Mouse (Mus musculus) gastrocnemius, adult 2 months (tissue): ENCODE results near the gene Elmod3. TPM values are rescaled to one million over a fixed set of nuclear protein-coding genes. Genes with fewer than 3 reads are reported as not detected.

Experiments used
- DNase-seq: peaks from one replicate; pipeline ENCODE4 v3.0.0; 2022
- H3K27ac ChIP-seq: fragments of 200-600 bp; 2 replicates; pipeline ENCODE4 v1.8.1; 2022; ENCODE audit warnings: mild to moderate bottlenecking
- H3K4me3 ChIP-seq: fragments of 200-600 bp; 2 replicates; pipeline ENCODE4 v1.8.1; 2022; ENCODE audit warnings: mild to moderate bottlenecking, moderate library complexity
- CTCF ChIP-seq: fragments of 200-600 bp; IDR thresholded peaks from 2 replicates; pipeline ENCODE4 v1.8.1; 2022; ENCODE audit warnings: antibody characterized with exemption, mild to moderate bottlenecking, moderate library complexity
- intact Hi-C: fragments of 180-260 bp; cut with DNase I; formaldehyde crosslinking; loops from one replicate; pipeline ENCODE4 v1.15.1; 2025
- long read RNA-seq, 2 experiments: library from polyadenylated mRNA; stranded (forward); transcript quantifications; one replicate each; pipeline ENCODE4 v2.0.0; 2021
- total RNA-seq, 2 experiments: library from RNA; stranded (reverse); gene quantifications; 2 replicates each; pipeline ENCODE4 v1.2.3; 2021

Elmod3 gene
- total RNA-seq, result 1 to 10 TPM; 7.7 to 9.8 TPM
- long read RNA-seq, experiment 1, transcript Elmod3-201 (12 exons, 2,122 nt), result major isoform, 9 of 19 reads
- long read RNA-seq, experiment 1, partial matches to known transcripts, result 3 of 19 reads
- long read RNA-seq, experiment 1, other reads (novel, unspliced or antisense), result 3 of 19 reads
- long read RNA-seq, experiment 2, transcript Elmod3-202 (13 exons, 2,164 nt), result minor isoform, 6 of 19 reads
- long read RNA-seq, experiment 2, transcript Elmod3-201 (12 exons, 2,122 nt), result major isoform, 7 of 19 reads
- long read RNA-seq, experiment 2, partial matches to known transcripts, result 2 of 19 reads
- long read RNA-seq, experiment 2, other reads (novel, unspliced or antisense), result 4 of 19 reads

DNA sequence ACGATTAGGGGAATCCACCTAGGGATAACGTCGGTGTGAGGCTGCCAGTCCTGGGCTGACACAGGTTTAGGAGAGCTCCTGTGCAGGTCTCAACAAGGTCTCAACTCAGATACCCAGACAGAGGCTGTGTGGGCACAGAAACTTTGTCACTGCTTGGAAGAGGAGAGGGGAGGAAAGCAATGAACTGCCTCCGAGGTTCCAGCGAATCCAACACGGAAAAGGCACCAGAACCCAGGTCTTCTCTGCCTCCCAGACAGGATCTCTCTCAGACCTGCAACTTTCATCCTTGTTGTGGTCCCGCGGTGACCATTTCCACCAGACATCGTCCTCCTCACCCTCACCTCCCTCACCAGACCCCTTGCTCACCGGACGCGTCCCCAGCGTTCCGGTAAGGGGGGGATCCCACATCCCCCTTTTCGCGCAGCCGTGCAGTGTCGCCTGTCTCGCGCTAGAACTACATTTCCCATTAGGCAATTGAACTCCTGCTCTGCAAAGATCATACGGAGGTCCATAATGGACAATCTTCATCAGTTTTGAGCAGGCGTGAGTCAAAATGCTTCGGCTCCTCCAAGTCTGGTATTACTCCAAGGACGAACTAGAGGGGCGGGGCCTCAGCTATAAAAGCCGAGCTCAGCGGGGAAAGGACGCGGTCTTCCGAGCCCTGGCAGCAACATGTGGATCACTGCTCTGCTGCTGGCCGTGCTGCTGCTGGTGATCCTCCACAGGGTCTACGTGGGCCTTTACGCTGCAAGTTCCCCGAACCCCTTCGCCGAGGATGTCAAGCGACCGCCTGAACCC lies at the start of gene Elmod3, which contains the start of gene Retsat:
Elmod3 (minus strand) TSS at position 458 of the 798 bp plus-strand sequence.
Retsat (plus strand) TSS at position 520 of the 798 bp plus-strand sequence.
- Histone ChIP-seq H3K4me3 (peak within 1 kb of the TSS; percentile 75), H3K27ac (peak within 1 kb of the TSS; percentile 91)
- peak; percentile 95 for DNase-seq
- TF ChIP-seq CTCF, result no peak
- intact Hi-C loops, result no loop called here

DNA sequence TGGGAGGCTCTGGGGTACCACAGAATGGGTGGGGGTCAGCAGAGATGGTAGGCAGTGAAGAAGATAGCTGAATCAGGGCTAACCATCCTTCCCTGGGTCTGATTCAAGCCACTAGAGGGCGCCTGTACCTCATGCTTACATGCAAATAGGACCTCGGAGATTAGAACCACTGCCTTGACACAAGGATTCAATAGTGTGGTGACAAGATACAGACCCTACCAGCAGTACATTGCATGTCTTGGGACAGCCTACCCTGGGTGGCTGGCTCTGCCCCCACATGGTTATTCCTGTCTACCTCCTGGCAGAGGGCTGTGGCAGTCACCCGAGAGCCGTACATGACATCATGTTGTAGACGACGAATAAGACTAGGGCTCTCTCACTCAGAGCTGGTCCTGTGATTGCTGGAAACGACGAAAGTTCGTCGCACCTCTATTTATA lies 49.2 kb upstream of the Elmod3 start:
- TF ChIP-seq CTCF, result peak; percentile 86
- H3K4me3 ChIP-seq, result peak overlapping the region; percentile 43
- peak; percentile 78 for DNase-seq
- H3K27ac ChIP-seq, result peak overlapping the region; percentile 82
- intact Hi-C loops, result no loop called here

DNA sequence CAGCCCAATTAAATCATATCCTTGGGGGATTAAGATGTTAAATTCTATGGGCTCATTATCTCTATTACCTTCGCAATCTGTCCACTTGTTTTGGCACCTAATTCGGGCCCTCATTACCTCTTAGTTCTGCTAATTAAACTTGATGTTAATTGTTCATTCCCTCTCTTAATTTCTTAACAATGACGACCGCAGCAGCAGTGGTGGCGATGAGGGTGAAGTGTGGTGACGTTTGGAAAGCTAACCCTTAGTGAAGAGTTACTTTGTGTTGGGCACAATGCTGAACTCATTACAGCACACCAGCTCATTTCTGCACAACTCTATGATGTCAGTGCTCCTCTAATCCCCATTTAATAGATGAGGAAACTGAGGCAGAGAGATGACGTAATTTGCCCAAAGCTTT lies 47.2 kb upstream of the Elmod3 start:
- H3K4me3 ChIP-seq, result no peak overlapping the region
- no peak for DNase-seq
- peak overlapping the region; percentile 62 for H3K27ac ChIP-seq
- TF ChIP-seq CTCF, result no peak
- intact Hi-C loops, result no loop called here

DNA sequence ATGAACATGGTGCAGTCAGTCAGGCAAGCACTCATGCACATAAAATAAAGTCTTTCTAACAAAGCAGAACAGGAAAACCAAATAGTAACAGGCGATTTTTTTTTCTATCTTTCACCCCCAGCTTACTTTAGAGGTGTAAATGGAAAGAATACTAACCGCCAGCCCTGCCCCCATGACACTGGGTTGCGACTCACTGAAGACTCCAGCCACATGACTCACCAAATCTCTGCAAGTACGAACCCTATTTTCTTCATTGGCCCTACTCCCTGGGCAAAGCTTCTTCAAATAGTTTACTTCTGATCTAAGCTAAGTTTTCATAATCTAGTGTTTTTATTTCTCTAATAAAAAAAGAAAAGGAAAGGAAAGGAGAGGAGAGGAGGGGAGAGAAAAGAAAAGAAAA lies 46.4 kb upstream of the Elmod3 start:
- intact Hi-C loops, result no loop called here
- no peak for TF ChIP-seq CTCF
- no peak for DNase-seq
- H3K27ac ChIP-seq, result peak overlapping the region; percentile 31; the same call in 1 of the 2 replicates
- no peak overlapping the region for H3K4me3 ChIP-seq

DNA sequence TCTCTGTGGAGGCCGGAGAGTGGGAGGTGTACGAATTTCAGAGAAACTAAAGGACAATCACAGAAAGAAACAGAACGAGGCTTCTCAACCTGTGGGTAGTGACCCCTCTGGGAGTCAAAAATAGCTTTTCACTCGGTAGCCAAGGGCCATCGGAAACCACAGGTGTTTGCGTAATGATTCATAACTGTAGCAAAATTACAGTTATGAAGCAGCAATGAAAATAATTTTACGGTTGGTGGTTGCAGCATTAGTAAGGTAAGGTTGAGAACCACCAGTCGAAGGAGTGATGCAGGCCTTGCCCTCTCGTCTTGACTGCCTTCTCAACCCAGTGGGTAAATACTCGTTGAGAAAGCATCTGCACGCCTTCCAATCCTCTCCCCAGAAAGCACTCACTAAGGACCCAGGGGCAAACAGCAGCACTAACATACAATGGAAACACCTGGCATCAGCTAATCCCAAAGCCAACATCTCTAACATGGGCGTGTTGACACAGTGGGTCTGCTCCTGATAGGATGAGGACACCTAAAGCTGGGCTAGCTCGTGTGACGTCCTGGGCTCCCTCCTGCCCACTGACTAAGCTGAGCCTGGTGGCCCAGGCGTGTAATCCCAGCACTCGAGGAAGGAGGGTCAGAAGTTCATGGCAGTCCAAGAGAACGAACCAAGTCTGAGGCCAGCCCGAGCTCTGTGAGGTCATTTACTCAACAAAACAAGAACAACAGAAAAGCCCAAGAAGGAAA lies 43.2 kb upstream of the Elmod3 start:
- no peak for TF ChIP-seq CTCF
- H3K27ac ChIP-seq, result peak overlapping the region; percentile 9
- H3K4me3 ChIP-seq, result no peak overlapping the region
- no peak for DNase-seq
- intact Hi-C loops, result no loop called here

DNA sequence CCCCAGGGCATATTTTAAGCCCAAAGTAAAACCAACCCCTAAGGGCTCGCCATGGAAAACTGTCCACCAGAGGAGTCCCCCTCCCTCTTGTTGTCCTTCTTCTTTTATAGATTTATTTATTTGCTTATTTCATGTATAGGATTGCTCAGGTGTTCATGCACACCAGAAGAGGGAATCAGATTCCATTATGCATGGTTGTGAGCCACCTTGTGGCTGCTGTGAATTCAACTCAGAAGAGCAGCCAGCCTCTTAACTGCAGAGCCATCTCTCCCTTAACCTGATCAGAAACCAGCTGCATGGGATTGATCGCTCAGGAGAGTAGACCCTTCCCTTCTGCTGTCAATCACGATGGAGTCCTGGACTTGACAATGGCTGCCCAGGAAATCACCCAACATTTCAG lies 38.7 kb upstream of the Elmod3 start:
- H3K27ac ChIP-seq, result peak overlapping the region; percentile 50; the same call in 1 of the 2 replicates
- H3K4me3 ChIP-seq, result no peak overlapping the region
- intact Hi-C loops, result loop anchor here (1.0 to 2.0 kb wide), 3 partner anchors 22 to 194 kb away; partner anchors contain the start of gene Tcf7l1
- TF ChIP-seq CTCF, result peak; percentile 19; the same call in 1 of the 2 replicates
- no peak for DNase-seq

DNA sequence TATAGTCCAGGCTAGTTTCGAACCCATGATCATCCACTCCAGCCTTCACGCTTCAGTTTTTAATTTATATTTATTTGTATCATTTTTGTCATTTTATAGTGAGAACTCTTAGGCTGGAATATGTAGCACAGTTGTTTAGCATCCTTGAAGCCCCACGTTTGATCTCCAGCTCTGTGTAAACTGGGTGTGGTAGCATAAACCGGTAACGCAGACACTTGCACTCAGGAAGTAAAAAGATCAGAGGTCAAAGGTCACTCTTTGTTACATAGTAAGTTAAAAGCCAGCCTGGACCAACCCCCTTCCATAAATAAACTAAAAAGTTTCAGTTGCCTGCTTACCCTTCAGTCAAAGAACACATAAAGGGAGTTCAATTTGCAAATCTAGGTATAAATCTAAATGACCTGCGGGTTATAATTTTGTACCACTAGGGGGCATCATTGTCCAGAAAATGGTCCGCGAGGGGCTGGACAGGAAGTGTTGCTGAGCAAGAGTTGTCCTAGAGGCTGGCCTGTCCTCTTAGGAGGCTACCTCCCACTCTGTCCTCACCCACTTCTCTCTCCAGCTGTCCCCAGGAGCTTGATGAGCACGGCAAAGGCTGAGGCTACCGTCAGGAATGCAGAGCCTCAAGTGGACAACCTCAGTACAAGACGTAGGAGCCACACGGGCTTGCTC lies 37.7 kb upstream of the Elmod3 start:
- peak overlapping the region; percentile 43 for H3K4me3 ChIP-seq

DNA sequence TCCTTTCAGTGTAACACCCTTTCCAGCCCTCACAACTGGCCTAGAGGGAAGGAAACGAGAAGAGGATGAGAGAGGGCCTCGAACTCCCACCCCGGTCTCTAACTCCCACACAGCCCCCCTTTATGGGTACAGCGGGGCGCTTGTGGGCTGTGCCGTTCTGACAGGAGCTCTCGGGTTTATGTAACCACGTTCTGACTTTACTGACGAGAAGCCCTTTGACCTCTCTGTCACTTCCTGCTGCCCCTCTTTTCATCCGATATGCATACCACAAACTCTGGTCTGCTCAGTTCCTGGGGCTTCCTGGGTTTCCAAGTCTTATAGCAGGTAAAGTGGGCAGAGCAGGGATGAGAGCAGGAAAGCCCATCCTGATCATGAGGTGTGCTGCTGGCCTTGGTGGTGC lies 36.1 kb upstream of the Elmod3 start:
- DNase-seq, result no peak
- no peak overlapping the region for H3K4me3 ChIP-seq
- no peak for TF ChIP-seq CTCF
- intact Hi-C loops, result no loop called here
- no peak overlapping the region for H3K27ac ChIP-seq

More for the DNA sequence above, 37.7 kb upstream of the Elmod3 start:
- intact Hi-C loops, result loop anchor here (1.0 to 2.0 kb wide), 3 partner anchors 23 to 195 kb away; partner anchors contain the start of gene Tcf7l1
- peak; percentile 61 for DNase-seq
- H3K27ac ChIP-seq, result peak overlapping the region; percentile 50; the same call in 1 of the 2 replicates
- peak; percentile 88 for TF ChIP-seq CTCF

DNA sequence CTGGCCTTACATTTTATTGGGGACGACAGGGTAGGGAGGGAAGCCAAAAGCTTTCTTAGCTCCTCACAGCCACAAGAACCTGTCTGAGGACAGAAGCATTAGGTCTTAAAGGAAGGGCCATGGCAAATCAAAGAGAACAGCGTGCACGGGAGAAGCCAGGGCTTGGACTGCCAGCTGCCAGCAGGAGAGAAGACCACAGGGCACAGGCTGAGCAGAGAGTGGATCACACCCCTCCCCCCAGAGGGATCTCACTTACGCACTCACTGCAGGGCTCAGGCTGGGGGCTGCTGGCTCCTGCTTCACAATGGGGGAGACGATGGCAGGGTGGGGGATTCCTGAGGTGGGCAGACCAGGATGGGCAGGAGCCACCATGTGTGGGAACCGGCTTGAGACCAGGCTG lies 33.5 kb upstream of the Elmod3 start:
- no peak for TF ChIP-seq CTCF
- intact Hi-C loops, result no loop called here
- H3K27ac ChIP-seq, result no peak overlapping the region
- DNase-seq, result no peak
- H3K4me3 ChIP-seq, result no peak overlapping the region

DNA sequence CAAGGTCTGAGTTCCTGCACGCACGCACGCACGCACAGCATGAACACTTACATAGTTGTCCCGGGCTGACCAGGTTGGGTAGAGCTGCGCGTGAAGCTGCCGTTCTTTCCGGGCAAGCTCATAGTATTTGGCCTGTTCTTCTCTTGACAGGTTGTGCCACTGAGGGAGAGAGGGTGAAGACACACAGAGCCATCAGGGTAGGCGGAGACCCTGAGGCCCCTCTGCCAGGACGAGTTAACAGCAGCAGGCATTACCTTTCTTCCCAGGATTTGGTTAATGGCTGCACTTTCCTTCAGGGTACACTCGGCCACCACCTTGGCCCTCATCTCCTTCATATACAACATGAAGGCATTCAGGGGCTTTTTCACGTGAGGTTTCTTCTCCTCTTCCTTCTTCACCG lies 32.7 kb upstream of the Elmod3 start:
- H3K27ac ChIP-seq, result no peak overlapping the region
- intact Hi-C loops, result no loop called here
- DNase-seq, result no peak
- H3K4me3 ChIP-seq, result no peak overlapping the region
- no peak for TF ChIP-seq CTCF

DNA sequence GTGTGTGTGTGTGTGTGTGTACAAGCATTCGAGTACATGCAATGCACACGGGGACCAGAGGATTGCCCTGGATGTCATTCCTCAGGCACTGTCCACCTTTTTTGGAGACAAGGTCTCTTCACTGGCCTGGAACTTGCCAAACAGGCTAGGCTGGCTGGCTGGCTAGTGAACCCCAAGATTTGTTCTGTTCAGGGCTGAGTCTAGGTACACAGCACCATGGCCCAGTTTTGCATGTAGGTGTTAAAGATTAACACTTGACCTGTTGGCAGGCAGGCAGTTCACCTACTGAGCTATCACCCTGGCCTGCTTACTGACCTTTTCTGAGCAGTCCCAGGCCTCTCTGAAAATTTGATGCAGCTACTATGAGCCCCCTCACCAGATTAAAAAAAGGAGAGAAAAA lies 32.2 kb upstream of the Elmod3 start:
- no peak for TF ChIP-seq CTCF
- no peak for DNase-seq
- Histone ChIP-seq H3K27ac (no peak overlapping the region), H3K4me3 (no peak overlapping the region)
- intact Hi-C loops, result no loop called here

DNA sequence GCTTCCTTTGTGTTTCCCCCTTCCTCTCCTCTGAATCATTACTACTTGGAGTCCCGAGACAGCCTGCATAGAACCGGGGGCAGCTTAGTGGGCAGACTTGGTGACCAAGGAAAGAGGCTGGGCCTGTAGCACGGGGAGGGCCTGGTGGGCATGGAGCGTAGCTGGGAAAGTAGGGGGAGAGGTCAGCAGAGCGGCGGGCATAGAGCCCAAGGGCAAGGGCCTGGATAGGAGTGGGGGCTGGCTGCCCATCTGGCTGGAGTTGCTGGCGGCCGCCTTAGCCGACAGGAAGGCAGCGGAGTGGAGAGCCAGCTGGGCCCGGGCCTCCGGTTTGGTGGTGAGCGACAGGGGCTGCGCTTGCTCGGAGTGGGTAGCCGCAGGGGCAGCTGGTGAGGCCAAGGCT lies 29.1 kb upstream of the Elmod3 start:
- Histone ChIP-seq H3K27ac (peak overlapping the region; percentile 20; the same call in 1 of the 2 replicates), H3K4me3 (no peak overlapping the region)
- TF ChIP-seq CTCF, result no peak
- intact Hi-C loops, result no loop called here
- DNase-seq, result peak; percentile 57
